Mouse (Mus musculus) fibroblast of lung, adult 2 months (primary cell): ENCODE results near the gene Slc43a3.

Experiments
- DNase-seq: peaks from one replicate; pipeline ENCODE4 v3.0.0-alpha.2; 2011; ENCODE audit warnings: low read depth

Gene Slc43a3

DNA sequence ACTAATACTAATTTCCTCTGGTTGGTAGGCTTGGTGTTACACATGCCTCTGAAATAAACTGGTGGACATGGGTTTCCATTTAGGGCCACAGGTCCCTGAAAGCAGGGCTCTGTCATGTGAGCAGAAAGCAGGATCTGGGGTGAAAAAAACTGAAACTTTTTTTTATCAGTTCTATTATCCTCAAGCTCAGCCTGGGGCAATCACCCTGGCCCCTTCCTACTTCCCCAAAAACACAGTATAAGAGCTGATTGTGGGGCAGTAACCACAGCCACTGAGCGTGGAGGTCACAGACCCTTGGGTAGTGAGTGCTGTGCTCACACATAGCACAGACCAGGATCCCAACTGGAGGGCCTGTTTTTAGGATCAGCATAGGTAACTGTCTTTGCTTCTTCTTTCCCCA, 51.6 kb downstream of the Slc43a3 start, which contains the start of gene Prg3:
TSS of gene Prg3 (plus strand) at position 286 of the 400 bp plus-strand sequence.
- no peak for DNase-seq

GRCm38 (mm10) chr2:84996376-84996775, 60.0 kb downstream of the Slc43a3 start:
- no peak for DNase-seq

DNA sequence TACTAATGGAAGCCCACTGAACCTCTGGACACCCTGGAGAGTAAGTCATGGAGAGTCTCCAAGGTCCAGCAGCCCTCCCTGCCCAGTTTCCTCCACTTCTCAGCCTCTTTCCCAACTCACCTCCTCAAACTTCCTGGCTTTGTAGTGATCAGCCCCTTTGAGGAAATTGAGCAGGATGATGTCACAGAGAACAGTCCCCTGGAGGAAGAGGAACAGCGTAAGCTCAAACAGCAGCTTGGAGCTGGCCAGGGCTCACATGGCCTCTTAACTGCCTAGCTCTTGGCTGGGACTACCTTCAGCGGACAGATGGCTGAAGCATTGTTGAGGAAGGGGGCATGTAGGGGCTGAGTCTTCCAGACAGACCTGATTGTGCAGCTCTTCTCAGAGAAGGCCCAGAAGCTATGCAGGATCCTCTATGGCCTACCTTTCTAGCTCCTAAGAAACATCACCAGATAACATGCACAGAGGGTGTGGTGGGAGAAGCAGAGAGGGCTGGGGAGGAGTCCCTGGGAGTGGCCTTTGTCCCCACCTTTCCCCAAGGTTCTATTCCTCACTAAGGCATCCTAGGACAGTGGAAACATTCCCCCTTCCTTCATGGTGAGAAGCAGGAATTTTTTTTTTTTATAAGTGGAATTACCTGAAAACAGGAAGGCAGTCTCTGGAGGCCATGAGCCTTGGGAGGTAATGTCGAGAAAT, 63.3 kb downstream of the Slc43a3 start:
- no peak for DNase-seq

GRCm38 (mm10) chr2:85001497-85001896, 65.1 kb downstream of the Slc43a3 start:
- peak; percentile 79 for DNase-seq

- DNase-seq = no peak
These were observed 66.2 kb downstream of the Slc43a3 start for GRCm38 (mm10) chr2:85002575-85002974.

DNA sequence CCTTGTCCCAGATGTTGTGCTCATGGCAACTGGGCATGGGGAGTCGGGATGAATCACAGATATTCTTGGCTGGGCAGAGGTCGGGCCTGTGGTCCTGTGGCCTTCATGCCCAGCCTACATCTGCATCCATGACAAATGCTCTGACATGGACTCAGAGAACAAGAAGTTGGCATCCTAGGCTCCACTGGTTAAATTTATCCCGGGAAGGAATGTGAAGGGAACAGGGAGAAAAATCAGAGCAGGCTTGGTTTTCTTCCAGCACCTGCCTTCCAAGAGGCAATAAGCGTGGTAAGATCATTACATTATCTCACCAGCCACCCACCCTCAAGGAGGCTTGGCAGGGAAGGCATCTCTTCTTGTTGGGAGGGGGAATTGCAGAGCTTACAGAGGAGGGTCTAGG, 68.0 kb downstream of the Slc43a3 start:
- no peak for DNase-seq

DNA sequence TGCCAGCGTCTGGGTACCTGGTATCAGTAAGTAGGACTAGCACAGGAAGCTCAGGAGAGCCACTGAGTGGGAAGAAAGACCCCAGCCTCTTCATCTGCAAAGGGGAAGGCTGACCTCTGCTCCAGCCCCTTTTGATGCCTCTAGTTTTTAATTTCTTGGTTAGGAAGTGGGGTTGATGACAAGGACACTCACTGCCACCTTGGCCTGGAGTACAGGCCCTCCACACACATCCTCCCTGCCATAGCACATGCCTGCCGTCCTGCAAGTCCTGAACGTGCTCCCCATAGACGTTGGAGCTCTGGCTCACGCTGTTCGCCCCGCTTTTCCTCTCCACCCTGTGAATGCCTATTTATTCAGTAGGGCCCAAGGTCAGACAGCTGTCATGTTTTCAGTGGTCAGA, 70.2 kb downstream of the Slc43a3 start:
- no peak for DNase-seq

DNA sequence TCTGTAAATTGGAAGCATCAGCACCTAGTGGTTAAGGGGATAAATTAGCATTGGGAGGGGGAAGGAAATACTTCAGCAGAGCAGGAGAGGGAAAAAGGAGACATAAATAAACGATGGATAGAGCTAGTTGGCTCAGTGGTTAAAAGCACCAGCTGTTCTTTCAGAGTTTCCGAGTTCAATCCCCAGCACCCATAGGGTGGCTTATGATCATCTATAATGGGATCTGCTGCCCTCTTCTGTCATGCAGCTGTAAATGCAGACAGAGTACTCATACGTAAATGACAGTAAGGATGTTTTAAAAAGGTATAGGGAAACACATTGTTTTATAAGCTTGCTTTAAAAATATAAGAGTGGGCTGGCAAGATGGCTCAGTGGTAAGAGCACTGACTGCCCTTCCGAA, 71.3 kb downstream of the Slc43a3 start:
- no peak for DNase-seq
